Mouse (Mus musculus): Measurements from ENCODE around the gene Ppm1m. TPM values are rescaled to one million over a fixed set of nuclear protein-coding genes. Genes with fewer than 3 reads are reported as not detected.

Ppm1m gene
- polyA plus RNA-seq, 1 experiment = 20.2 TPM

- no peak overlapping the region for H3K4me2 ChIP-seq (ENCODE audit: low read depth)
- H3K36me3 ChIP-seq (ENCODE audit: control insufficient read depth, insufficient read depth) = peaks cover 17% of the 10 kb centered on the region
- no peaks in the 10 kb centered on the region for H3K27me3 ChIP-seq (ENCODE audit: control insufficient read depth, insufficient read depth, insufficient read length)
These were observed 37.9 kb upstream of the Ppm1m start for GRCm38 (mm10) chr9:106237401-106237800.

GRCm38 (mm10) chr9:106236818-106237211 is 37.3 kb upstream of the Ppm1m start:
- TF ChIP-seq SRF (IDR thresholded peaks at IDR 0.05; ENCODE audit: control insufficient read depth, insufficient read length, low read depth) = no peak
- TF ChIP-seq USF1 (IDR thresholded peaks at IDR 0.05; ENCODE audit: low read depth) = no peak
- TF ChIP-seq E2F4 (IDR thresholded peaks at IDR 0.05; ENCODE audit: insufficient read depth) = no peak
- TF ChIP-seq POLR2A (IDR thresholded peaks at IDR 0.05; ENCODE audit: insufficient read length, low read depth) = no peak
- no peak for TF ChIP-seq MAX (IDR thresholded peaks at IDR 0.05; ENCODE audit: low read depth)
- no peaks in the 10 kb centered on the region for H3K79me2 ChIP-seq (ENCODE audit: control insufficient read depth, insufficient read depth)
- no peaks in the 10 kb centered on the region for H3K27me3 ChIP-seq (ENCODE audit: control insufficient read depth, insufficient read depth, insufficient read length)
- no peak overlapping the region for H3K4me3 ChIP-seq
- H3ac ChIP-seq (ENCODE audit: control insufficient read depth, insufficient read length) = no peak overlapping the region
- H3K36me3 ChIP-seq (ENCODE audit: control insufficient read depth, insufficient read depth) = peaks cover 17% of the 10 kb centered on the region
- H3K4me2 ChIP-seq (ENCODE audit: low read depth) = no peak overlapping the region

More at GRCm38 (mm10) chr9:106237401-106237800, 37.9 kb upstream of the Ppm1m start:
- TF ChIP-seq USF1 (IDR thresholded peaks at IDR 0.05; ENCODE audit: low read depth) (no peak), POLR2AphosphoS2 (IDR thresholded peaks at IDR 0.05; ENCODE audit: insufficient read length, low read depth) (no peak), MAX (IDR thresholded peaks at IDR 0.05; ENCODE audit: low read depth) (no peak), E2F4 (IDR thresholded peaks at IDR 0.05; ENCODE audit: insufficient read depth) (no peak), MYOD1 (IDR thresholded peaks at IDR 0.05; ENCODE audit: control insufficient read depth in 1 of 3, insufficient read length in 2 of 3, low read depth in 2 of 3) (no peak), SRF (IDR thresholded peaks at IDR 0.05; ENCODE audit: control insufficient read depth, insufficient read length, low read depth) (no peak), TCF3 (IDR thresholded peaks at IDR 0.05; ENCODE audit: insufficient read length, low read depth) (no peak), CEBPB (IDR thresholded peaks at IDR 0.05; ENCODE audit: insufficient read depth, poor library complexity, severe bottlenecking) (no peak), TCF12 (IDR thresholded peaks at IDR 0.05; ENCODE audit: insufficient read depth, poor library complexity, severe bottlenecking) (no peak), REST (IDR thresholded peaks at IDR 0.05; ENCODE audit: insufficient read depth, insufficient read length) (no peak), MYOG (IDR thresholded peaks at IDR 0.05; ENCODE audit: control insufficient read depth in 1 of 3, insufficient read depth in 1 of 3, insufficient read length in 2 of 3, low read depth in 2 of 3) (no peak), POLR2A (IDR thresholded peaks at IDR 0.05; ENCODE audit: insufficient read length, low read depth) (no peak)
- H3K4me3 ChIP-seq = no peak overlapping the region
- H3ac ChIP-seq (ENCODE audit: control insufficient read depth, insufficient read length) = no peak overlapping the region
- H3K79me2 ChIP-seq (ENCODE audit: control insufficient read depth, insufficient read depth) = no peaks in the 10 kb centered on the region

GRCm38 (mm10) chr9:106236156-106236817 is 36.7 kb upstream of the Ppm1m start:
- Histone ChIP-seq H3K27me3 (ENCODE audit: control insufficient read depth, insufficient read depth, insufficient read length) (no peaks in the 10 kb centered on the region), H3K36me3 (ENCODE audit: control insufficient read depth, insufficient read depth) (peaks cover 17% of the 10 kb centered on the region), H3K4me3 (no peak overlapping the region), H3K4me2 (ENCODE audit: low read depth) (no peak overlapping the region), H3ac (ENCODE audit: control insufficient read depth, insufficient read length) (no peak overlapping the region), H3K79me2 (ENCODE audit: control insufficient read depth, insufficient read depth) (no peaks in the 10 kb centered on the region)
- TF ChIP-seq E2F4 (IDR thresholded peaks at IDR 0.05; ENCODE audit: insufficient read depth) (no peak), POLR2A (IDR thresholded peaks at IDR 0.05; ENCODE audit: insufficient read length, low read depth) (no peak), MAX (IDR thresholded peaks at IDR 0.05; ENCODE audit: low read depth) (no peak)

- H3K27me3 ChIP-seq (ENCODE audit: control insufficient read depth, insufficient read depth, insufficient read length) = no peaks in the 10 kb centered on the region
- H3K4me2 ChIP-seq (ENCODE audit: low read depth) = no peak overlapping the region
- H3K79me2 ChIP-seq (ENCODE audit: control insufficient read depth, insufficient read depth) = no peaks in the 10 kb centered on the region
- no peak overlapping the region for H3K4me3 ChIP-seq
- TF ChIP-seq MAX (IDR thresholded peaks at IDR 0.05; ENCODE audit: low read depth) (no peak), TCF3 (IDR thresholded peaks at IDR 0.05; ENCODE audit: insufficient read length, low read depth) (no peak), POLR2A (IDR thresholded peaks at IDR 0.05; ENCODE audit: insufficient read length, low read depth) (no peak), TCF12 (IDR thresholded peaks at IDR 0.05; ENCODE audit: insufficient read depth, poor library complexity, severe bottlenecking) (no peak), MYOG (IDR thresholded peaks at IDR 0.05; ENCODE audit: control insufficient read depth in 1 of 3, insufficient read depth in 1 of 3, insufficient read length in 2 of 3, low read depth in 2 of 3) (no peak), CEBPB (IDR thresholded peaks at IDR 0.05; ENCODE audit: insufficient read depth, poor library complexity, severe bottlenecking) (no peak), REST (IDR thresholded peaks at IDR 0.05; ENCODE audit: insufficient read depth, insufficient read length) (no peak), USF1 (IDR thresholded peaks at IDR 0.05; ENCODE audit: low read depth) (no peak), E2F4 (IDR thresholded peaks at IDR 0.05; ENCODE audit: insufficient read depth) (no peak), SRF (IDR thresholded peaks at IDR 0.05; ENCODE audit: control insufficient read depth, insufficient read length, low read depth) (no peak), MYOD1 (IDR thresholded peaks at IDR 0.05; ENCODE audit: control insufficient read depth in 1 of 3, insufficient read length in 2 of 3, low read depth in 2 of 3) (no peak), POLR2AphosphoS2 (IDR thresholded peaks at IDR 0.05; ENCODE audit: insufficient read length, low read depth) (no peak)
- H3K36me3 ChIP-seq (ENCODE audit: control insufficient read depth, insufficient read depth) = peaks cover 17% of the 10 kb centered on the region
- H3ac ChIP-seq (ENCODE audit: control insufficient read depth, insufficient read length) = no peak overlapping the region
These were observed 35.8 kb upstream of the Ppm1m start for GRCm38 (mm10) chr9:106235194-106235830.

- Histone ChIP-seq H3K27me3 (ENCODE audit: control insufficient read depth, insufficient read depth, insufficient read length) (no peaks in the 10 kb centered on the region), H3K4me3 (no peak overlapping the region), H3K36me3 (ENCODE audit: control insufficient read depth, insufficient read depth) (peaks cover 11% of the 10 kb centered on the region), H3ac (ENCODE audit: control insufficient read depth, insufficient read length) (no peak overlapping the region), H3K4me2 (ENCODE audit: low read depth) (no peak overlapping the region), H3K79me2 (ENCODE audit: control insufficient read depth, insufficient read depth) (no peaks in the 10 kb centered on the region)
- TF ChIP-seq CEBPB (IDR thresholded peaks at IDR 0.05; ENCODE audit: insufficient read depth, poor library complexity, severe bottlenecking) (no peak), SRF (IDR thresholded peaks at IDR 0.05; ENCODE audit: control insufficient read depth, insufficient read length, low read depth) (no peak), POLR2A (IDR thresholded peaks at IDR 0.05; ENCODE audit: insufficient read length, low read depth) (no peak), REST (IDR thresholded peaks at IDR 0.05; ENCODE audit: insufficient read depth, insufficient read length) (no peak), TCF3 (IDR thresholded peaks at IDR 0.05; ENCODE audit: insufficient read length, low read depth) (no peak), E2F4 (IDR thresholded peaks at IDR 0.05; ENCODE audit: insufficient read depth) (no peak), USF1 (IDR thresholded peaks at IDR 0.05; ENCODE audit: low read depth) (no peak), TCF12 (IDR thresholded peaks at IDR 0.05; ENCODE audit: insufficient read depth, poor library complexity, severe bottlenecking) (no peak), MYOG (IDR thresholded peaks at IDR 0.05; ENCODE audit: control insufficient read depth in 1 of 3, insufficient read depth in 1 of 3, insufficient read length in 2 of 3, low read depth in 2 of 3) (no peak), MAX (IDR thresholded peaks at IDR 0.05; ENCODE audit: low read depth) (no peak), POLR2AphosphoS2 (IDR thresholded peaks at IDR 0.05; ENCODE audit: insufficient read length, low read depth) (no peak), MYOD1 (IDR thresholded peaks at IDR 0.05; ENCODE audit: control insufficient read depth in 1 of 3, insufficient read length in 2 of 3, low read depth in 2 of 3) (no peak)
These were observed 34.4 kb upstream of the Ppm1m start for GRCm38 (mm10) chr9:106233953-106234352.

Measured in myocyte (in vitro differentiated cells).